Mouse (Mus musculus) small intestine, adult 2 months (tissue): ENCODE data around the gene Slf1. TPM values are rescaled to one million over a fixed set of nuclear protein-coding genes. Genes with fewer than 3 reads are reported as not detected.
"Not testable (repeated sequence)": the region's sequence is repeated elsewhere in the genome, so short reads cannot be mapped to it uniquely, and the experiment has no call there.

Source experiments
- H3K27ac ChIP-seq: fragments of 200-500 bp; 2 replicates; pipeline ENCODE4 v1.5.1; 2012; ENCODE audit warnings: low read depth, low read length, control low read depth, inconsistent platforms; ENCODE audit not compliant: insufficient read depth
- H3K27me3 ChIP-seq: fragments of 200-500 bp; 2 replicates; pipeline ENCODE4 v1.6.1; 2012; ENCODE audit warnings: mild to moderate bottlenecking, moderate library complexity, low read length, inconsistent platforms; ENCODE audit not compliant: control insufficient read depth, insufficient read depth
- H3K36me3 ChIP-seq: fragments of 200-500 bp; 2 replicates; pipeline ENCODE4 v1.6.1; 2012; ENCODE audit warnings: mild to moderate bottlenecking, low read length, control low read depth, inconsistent platforms; ENCODE audit not compliant: control insufficient read depth, insufficient read depth
- H3K4me1 ChIP-seq: fragments of 200-500 bp; 2 replicates; pipeline ENCODE4 v1.6.1; 2012; ENCODE audit warnings: low read length, inconsistent platforms, mixed read lengths; ENCODE audit not compliant: control insufficient read depth, insufficient read depth, insufficient read length
- H3K4me3 ChIP-seq: fragments of 200-500 bp; 2 replicates; pipeline ENCODE4 v1.5.1; 2012; ENCODE audit warnings: low read depth, mild to moderate bottlenecking, control low read depth, inconsistent platforms, low read length, moderate library complexity
- CTCF ChIP-seq: fragments of 200-500 bp; IDR thresholded peaks from 2 replicates; pipeline ENCODE4 v1.5.1; 2012; ENCODE audit warnings: low read depth, mild to moderate bottlenecking, control low read depth, inconsistent platforms, low read length, moderate library complexity, mixed read lengths; ENCODE audit not compliant: insufficient replicate concordance, insufficient read length; ENCODE audit errors: extremely low read depth
- POLR2A ChIP-seq: fragments of 200-500 bp; IDR thresholded peaks from 2 replicates; pipeline ENCODE4 v1.6.1; 2012; ENCODE audit warnings: low read depth, mild to moderate bottlenecking, control low read depth, inconsistent platforms, low read length, moderate library complexity
- WGBS: fragments of 180-500 bp; shearing (Covaris S2); methylation state at CpG from one replicate; pipeline ENCODE4 v1.1.7; 2018; 5-methylcytosine and 5-hydroxymethylcytosine counted together
- polyA plus RNA-seq: library from polyadenylated mRNA; depleted of rRNA; stranded (reverse); fragments of >200 nt; gene quantifications from 2 replicates; pipeline ENCODE4 v1.2.3, GENCODE M21; 2012

Slf1 gene
- polyA plus RNA-seq, 1 experiment: 2.7 TPM

GRCm38 (mm10) chr13:77118695-77119094 lies 16.6 kb downstream of the Slf1 start:
- H3K27me3 ChIP-seq: no peaks in the 10 kb centered on the region
- WGBS: 66% methylated on average over 4 of the region's 4 CpGs
- no peak overlapping the region for H3K4me3 ChIP-seq
- H3K36me3 ChIP-seq: peaks cover 2% of the 10 kb centered on the region; the same call in 1 of the 2 replicates
- no peak for TF ChIP-seq CTCF
- no peak for TF ChIP-seq POLR2A
- no peak overlapping the region for H3K27ac ChIP-seq
- H3K4me1 ChIP-seq: 0 out of 2 replicates have a peak, but pooled peaks cover 2% of the 10 kb centered on the region

GRCm38 (mm10) chr13:77107734-77108133 lies 27.5 kb downstream of the Slf1 start:
- H3K27ac ChIP-seq: no peak overlapping the region
- no peaks in the 10 kb centered on the region for H3K4me1 ChIP-seq
- H3K4me3 ChIP-seq: no peak overlapping the region
- no peaks in the 10 kb centered on the region for H3K27me3 ChIP-seq
- H3K36me3 ChIP-seq: 0 out of 2 replicates have a peak, but pooled peaks cover 2% of the 10 kb centered on the region
- no peak for TF ChIP-seq POLR2A

GRCm38 (mm10) chr13:77092876-77093275 lies 42.4 kb downstream of the Slf1 start:
- not testable (repeated sequence) for H3K36me3 ChIP-seq, H3K27ac ChIP-seq, H3K4me1 ChIP-seq, H3K4me3 ChIP-seq, H3K27me3 ChIP-seq
- WGBS: 97% methylated on average over 1 of the region's 1 CpGs

GRCm38 (mm10) chr13:77072030-77072429 lies 63.2 kb downstream of the Slf1 start:
- no peak for TF ChIP-seq CTCF
- no peak for TF ChIP-seq POLR2A
- H3K36me3 ChIP-seq: no peaks in the 10 kb centered on the region
- H3K27ac ChIP-seq: no peak overlapping the region
- H3K27me3 ChIP-seq: no peaks in the 10 kb centered on the region
- H3K4me3 ChIP-seq: no peak overlapping the region
- H3K4me1 ChIP-seq: no peaks in the 10 kb centered on the region

GRCm38 (mm10) chr13:77068847-77069246 lies 66.4 kb downstream of the Slf1 start:
- Histone ChIP-seq H3K4me1 (no peaks in the 10 kb centered on the region), H3K4me3 (no peak overlapping the region), H3K36me3 (no peaks in the 10 kb centered on the region), H3K27me3 (no peaks in the 10 kb centered on the region), H3K27ac (no peak overlapping the region)
- TF ChIP-seq CTCF (no peak), POLR2A (no peak)
- WGBS: 94% methylated on average over 1 of the region's 1 CpGs

GRCm38 (mm10) chr13:77063221-77063620 lies 72.1 kb downstream of the Slf1 start:
- no peak overlapping the region for H3K4me3 ChIP-seq

GRCm38 (mm10) chr13:77049736-77050135 lies 85.5 kb downstream of the Slf1 start:
- no peaks in the 10 kb centered on the region for H3K27me3 ChIP-seq
- H3K4me1 ChIP-seq: no peaks in the 10 kb centered on the region
- peaks cover 1% of the 10 kb centered on the region; the same call in 1 of the 2 replicates for H3K36me3 ChIP-seq
- WGBS: 83% methylated on average over 3 of the region's 3 CpGs
- TF ChIP-seq CTCF (no peak), POLR2A (no peak)
- H3K27ac ChIP-seq: no peak overlapping the region
- H3K4me3 ChIP-seq: no peak overlapping the region

More at GRCm38 (mm10) chr13:77063221-77063620, 72.1 kb downstream of the Slf1 start:
- 89% methylated on average over 1 of the region's 1 CpGs for WGBS
- Histone ChIP-seq H3K27ac (no peak overlapping the region), H3K36me3 (no peaks in the 10 kb centered on the region), H3K27me3 (no peaks in the 10 kb centered on the region), H3K4me1 (no peaks in the 10 kb centered on the region)
- no peak for TF ChIP-seq POLR2A
- no peak for TF ChIP-seq CTCF

GRCm38 (mm10) chr13:77048461-77048860 lies 86.8 kb downstream of the Slf1 start:
- Histone ChIP-seq H3K4me3 (no peak overlapping the region), H3K4me1 (no peaks in the 10 kb centered on the region), H3K27ac (no peak overlapping the region), H3K27me3 (no peaks in the 10 kb centered on the region), H3K36me3 (peaks cover 1% of the 10 kb centered on the region; the same call in 1 of the 2 replicates)
- WGBS: 78% methylated on average over 1 of the region's 1 CpGs
- TF ChIP-seq POLR2A: no peak
